Mouse (Mus musculus) left cerebral cortex, adult 9 months (tissue): ENCODE measurements around the gene Mgll.
A peak's percentile ranks its signal among the peaks of the same experiment; 100 is the strongest.

Experiments used
- DNase-seq, 2 experiments: peaks; one replicate each; pipeline ENCODE4 v3.0.0; 2022; ENCODE audit warnings: low spot score in 2 of 2

The Mgll gene

GRCm38 (mm10) chr6:88828206-88829009 lies 104.2 kb downstream of the Mgll start:
- no peak for DNase-seq

- DNase-seq: no peak
These were observed 105.4 kb downstream of the Mgll start for GRCm38 (mm10) chr6:88829579-88829978.

- DNase-seq: no peak
These were observed 106.0 kb downstream of the Mgll start for GRCm38 (mm10) chr6:88830112-88830702.

GRCm38 (mm10) chr6:88831456-88831855 lies 107.2 kb downstream of the Mgll start:
- DNase-seq: peak in 1 of 2 experiments; percentile 58

GRCm38 (mm10) chr6:88832663-88833062 lies 108.5 kb downstream of the Mgll start:
- no peak for DNase-seq

GRCm38 (mm10) chr6:88833340-88834140 lies 109.3 kb downstream of the Mgll start:
- no peak for DNase-seq

GRCm38 (mm10) chr6:88835047-88835446 lies 110.8 kb downstream of the Mgll start:
- no peak for DNase-seq

- DNase-seq: no peak
These were observed 112.1 kb downstream of the Mgll start for GRCm38 (mm10) chr6:88836178-88836819.

- no peak for DNase-seq
These were observed 113.8 kb downstream of the Mgll start for GRCm38 (mm10) chr6:88837999-88838398.

- DNase-seq: no peak
These were observed 114.4 kb downstream of the Mgll start for GRCm38 (mm10) chr6:88838613-88839012.

- no peak for DNase-seq
These were observed 115.1 kb downstream of the Mgll start for GRCm38 (mm10) chr6:88839135-88839970.

GRCm38 (mm10) chr6:88840211-88840610 lies 116.0 kb downstream of the Mgll start:
- DNase-seq: no peak

GRCm38 (mm10) chr6:88840791-88841513 lies 116.7 kb downstream of the Mgll start:
- DNase-seq: no peak

- DNase-seq: no peak
These were observed 117.2 kb downstream of the Mgll start for GRCm38 (mm10) chr6:88841514-88841780.

GRCm38 (mm10) chr6:88841781-88842689 lies 117.8 kb downstream of the Mgll start, which contains the start of gene Abtb1:
Abtb1 (minus strand) TSS chr6:88841984.
- peak; percentile 99 for DNase-seq

- peak in 1 of 2 experiments; percentile 67 for DNase-seq
These were observed 118.5 kb downstream of the Mgll start for GRCm38 (mm10) chr6:88842731-88843151.

- DNase-seq: no peak
These were observed 119.0 kb downstream of the Mgll start for GRCm38 (mm10) chr6:88843241-88843640.

- no peak for DNase-seq
These were observed 119.8 kb downstream of the Mgll start for GRCm38 (mm10) chr6:88843781-88844725.
